Mouse (Mus musculus) R1 (cell line): ENCODE data around the gene Atp2a1.

Experiments
- DNase-seq: peaks from one replicate; pipeline ENCODE4 v3.0.0-alpha.2; 2018; ENCODE audit warnings: low read depth, low spot score

Gene Atp2a1

GRCm38 (mm10) chr7:126450641-126451040 is 12.3 kb downstream of the Atp2a1 start:
- no peak for DNase-seq

GRCm38 (mm10) chr7:126449991-126450390 is 12.9 kb downstream of the Atp2a1 start:
- DNase-seq = no peak

- no peak for DNase-seq
Measured at GRCm38 (mm10) chr7:126448481-126448880, 14.4 kb downstream of the Atp2a1 start.

- no peak for DNase-seq
Measured at GRCm38 (mm10) chr7:126446217-126446616, 16.7 kb downstream of the Atp2a1 start.

GRCm38 (mm10) chr7:126445104-126445815 is 17.6 kb downstream of the Atp2a1 start:
- DNase-seq = no peak

- no peak for DNase-seq
Measured at GRCm38 (mm10) chr7:126444536-126444935, 18.4 kb downstream of the Atp2a1 start.

- no peak for DNase-seq
Measured at GRCm38 (mm10) chr7:126443997-126444396, 18.9 kb downstream of the Atp2a1 start.

GRCm38 (mm10) chr7:126440134-126440533 is 22.8 kb downstream of the Atp2a1 start:
- DNase-seq = no peak

- peak; percentile 70 for DNase-seq
Measured at GRCm38 (mm10) chr7:126436851-126437250, 26.1 kb downstream of the Atp2a1 start.

GRCm38 (mm10) chr7:126435801-126436200 is 27.1 kb downstream of the Atp2a1 start:
- DNase-seq = peak; percentile 64

GRCm38 (mm10) chr7:126434726-126435125 is 28.2 kb downstream of the Atp2a1 start:
- DNase-seq = no peak

GRCm38 (mm10) chr7:126430167-126430566 is 32.7 kb downstream of the Atp2a1 start:
- DNase-seq = no peak

- no peak for DNase-seq
Measured at GRCm38 (mm10) chr7:126429503-126429898, 33.4 kb downstream of the Atp2a1 start.

- DNase-seq = peak; percentile 90
Measured at GRCm38 (mm10) chr7:126428631-126429502, 34.0 kb downstream of the Atp2a1 start, which contains the start of gene Rabep2. Rabep2 (plus strand) TSS chr7:126428759.

GRCm38 (mm10) chr7:126428154-126428553 is 34.8 kb downstream of the Atp2a1 start:
- DNase-seq = peak; percentile 35

GRCm38 (mm10) chr7:126427323-126427860 is 35.5 kb downstream of the Atp2a1 start:
- DNase-seq = peak; percentile 94

- DNase-seq = no peak
Measured at GRCm38 (mm10) chr7:126424161-126424560, 38.7 kb downstream of the Atp2a1 start.

GRCm38 (mm10) chr7:126421756-126422155 is 41.2 kb downstream of the Atp2a1 start:
- no peak for DNase-seq

- DNase-seq = no peak
Measured at GRCm38 (mm10) chr7:126418496-126418895, 44.4 kb downstream of the Atp2a1 start.

GRCm38 (mm10) chr7:126417606-126418005 is 45.3 kb downstream of the Atp2a1 start:
- DNase-seq = no peak

- DNase-seq = no peak
Measured at GRCm38 (mm10) chr7:126417045-126417444, 45.9 kb downstream of the Atp2a1 start.

GRCm38 (mm10) chr7:126416615-126417014 is 46.3 kb downstream of the Atp2a1 start:
- no peak for DNase-seq
